Mouse (Mus musculus) heart, postnatal 0 days (tissue): ENCODE measurements around the gene Desi1.

Source experiments
- CTCF ChIP-seq: IDR thresholded peaks from 2 replicates; pipeline ENCODE4 v1.5.1; 2016; ENCODE audit warnings: antibody characterized with exemption, control low read depth, low read depth
- EP300 ChIP-seq: IDR thresholded peaks from 2 replicates; pipeline ENCODE4 v1.6.1; 2016; ENCODE audit warnings: antibody characterized with exemption, low read depth

GRCm38 (mm10) chr15:81951159-81951558 is 82.5 kb downstream of the Desi1 start:
- no peak for TF ChIP-seq CTCF
- no peak for TF ChIP-seq EP300
